Mouse (Mus musculus): Measurements from ENCODE around the gene Ranbp3.

DNA sequence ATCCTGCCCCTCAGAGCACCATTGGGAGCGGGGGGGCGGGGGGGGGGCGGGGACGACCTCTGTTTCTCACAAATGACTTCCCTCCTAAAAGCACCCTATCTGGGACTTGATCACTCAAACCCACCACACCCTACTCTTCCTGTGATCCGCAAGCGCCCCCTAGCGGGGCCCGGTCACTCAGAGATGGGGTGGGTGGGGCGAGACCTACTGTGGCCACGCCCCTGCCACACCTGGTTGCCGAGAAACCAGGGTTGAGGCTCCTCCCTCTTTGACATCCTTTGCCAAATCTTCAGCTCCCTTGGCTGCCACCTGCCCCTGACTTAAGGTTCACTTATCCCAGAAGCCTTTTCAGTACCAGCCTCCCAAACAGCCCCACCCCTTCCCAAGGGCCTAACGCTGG, 85.0 kb downstream of the Ranbp3 start:
- TF ChIP-seq CTCF (conservative IDR thresholded peaks at IDR 0.05; ENCODE audit: insufficient read depth, insufficient read length, low read depth, low read length) (peak; percentile 49), POLR2A (IDR thresholded peaks at IDR 0.05; ENCODE audit: low read depth, low read length) (no peak)

Data from kidney, adult 2 months (tissue).